Mouse (Mus musculus) kidney, embryonic 16.5 days (tissue): ENCODE measurements around the gene Aff3. TPM values are rescaled to one million over a fixed set of nuclear protein-coding genes. Genes with fewer than 3 reads are reported as not detected.

Experiments
- ATAC-seq: fragments of 200-750 bp; cut with Nextera tagmentation; 2 replicates; pipeline ENCODE4 v1.8.0; 2017; ENCODE audit warnings: moderate TSS enrichment; ENCODE audit not compliant: low FRiP score, low TSS enrichment
- H3K27ac ChIP-seq: fragments of 300-500 bp; sonication (generic); 2 replicates; pipeline ENCODE4 v1.5.1; 2014; ENCODE audit warnings: low read length
- H3K27me3 ChIP-seq: fragments of 300-500 bp; sonication (generic); 2 replicates; pipeline ENCODE4 v1.6.1; 2014; ENCODE audit warnings: low read length, control low read depth, mixed read lengths; ENCODE audit not compliant: insufficient read depth
- H3K36me3 ChIP-seq: fragments of 300-500 bp; sonication (generic); 2 replicates; pipeline ENCODE4 v1.6.1; 2014; ENCODE audit warnings: low read length, control low read depth, mixed read lengths; ENCODE audit not compliant: insufficient read depth
- H3K4me1 ChIP-seq: fragments of 300-500 bp; sonication (generic); 2 replicates; pipeline ENCODE4 v1.6.1; 2014; ENCODE audit warnings: low read length, control low read depth, mixed read lengths; ENCODE audit not compliant: insufficient read depth
- H3K4me2 ChIP-seq: fragments of 300-500 bp; sonication (generic); replicated peaks from 2 replicates; pipeline ENCODE4 v1.6.1; 2014; ENCODE audit warnings: low read depth, low read length
- H3K4me3 ChIP-seq: fragments of 300-500 bp; sonication (generic); 2 replicates; pipeline ENCODE4 v1.5.1; 2014; ENCODE audit warnings: mild to moderate bottlenecking, low read length
- H3K9ac ChIP-seq: fragments of 300-500 bp; sonication (generic); replicated peaks from 2 replicates; pipeline ENCODE4 v1.6.1; 2014; ENCODE audit warnings: low read length
- H3K9me3 ChIP-seq: fragments of 300-500 bp; sonication (generic); 2 replicates; pipeline ENCODE4 v1.6.1; 2016; ENCODE audit warnings: low read length, control low read depth
- WGBS: fragments of 180-500 bp; shearing (Covaris S2); extraction: QIAGEN DNeasy Blood & Tissue Kit; methylation state at CpG from one replicate; pipeline ENCODE4 v1.1.7; 2014; 5-methylcytosine and 5-hydroxymethylcytosine counted together
- polyA plus RNA-seq: library from polyadenylated mRNA; unstranded; fragments of >200 nt; fragmentation: Nextera tagmentation; extraction: Ambion mirVana; gene quantifications from 2 replicates; pipeline ENCODE4 v1.2.1, GENCODE M21; 2015

Aff3 gene
- polyA plus RNA-seq, 1 experiment from 2014 or later: 4.0 TPM

DNA sequence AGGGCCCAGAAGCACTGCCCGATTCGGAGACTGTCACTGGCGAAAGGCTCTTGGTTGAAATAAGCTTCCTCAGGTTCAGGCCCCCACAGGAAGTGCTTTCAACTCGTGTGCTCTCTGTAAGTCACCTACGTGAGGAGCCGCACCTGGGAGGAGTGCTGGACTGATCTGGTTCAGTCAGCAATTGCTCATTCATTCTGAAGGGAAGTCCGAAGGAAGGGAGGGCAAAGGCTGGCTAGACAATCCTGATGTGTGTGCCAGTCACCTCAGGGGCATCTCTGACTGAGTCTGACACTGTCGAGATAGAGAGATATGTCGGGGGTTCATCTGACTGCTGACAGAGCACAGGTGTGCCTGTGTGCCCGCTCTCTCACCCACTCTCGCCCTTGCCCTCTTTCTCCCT is 413.3 kb downstream of the Aff3 start:
- Histone ChIP-seq H3K4me1 (peaks cover 13% of the 10 kb centered on the region), H3K36me3 (no peaks in the 10 kb centered on the region), H3K27me3 (no peaks in the 10 kb centered on the region), H3K9me3 (no peaks in the 10 kb centered on the region), H3K27ac (no peak overlapping the region), H3K9ac (no peak overlapping the region), H3K4me3 (no peak overlapping the region), H3K4me2 (no peak overlapping the region)
- no peak for ATAC-seq
- WGBS: 87% methylated on average over 11 of the region's 11 CpGs

DNA sequence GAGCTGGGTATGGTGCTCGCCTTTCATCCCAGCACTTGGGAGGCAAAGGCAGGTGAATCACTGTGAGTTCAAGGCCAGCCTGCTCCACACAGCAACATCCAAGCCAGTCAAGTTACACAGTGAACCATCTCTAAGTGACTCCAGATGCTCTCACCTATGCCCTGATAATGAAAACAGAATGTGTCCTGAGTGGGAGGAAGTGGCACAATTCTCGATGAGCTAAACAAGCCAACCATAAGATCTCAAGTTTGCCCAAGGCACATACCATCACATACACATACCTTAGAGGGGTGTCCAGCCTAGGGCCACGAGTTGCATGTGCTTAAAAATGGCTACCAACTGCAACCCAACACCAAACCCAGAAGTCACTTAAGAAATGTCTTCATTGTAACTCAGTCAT is 414.5 kb downstream of the Aff3 start:
- no peaks in the 10 kb centered on the region for H3K9me3 ChIP-seq
- ATAC-seq: no peak
- H3K9ac ChIP-seq: no peak overlapping the region
- no peak overlapping the region for H3K4me3 ChIP-seq
- H3K4me1 ChIP-seq: peaks cover 13% of the 10 kb centered on the region
- WGBS: 77% methylated on average over 3 of the region's 3 CpGs
- H3K27me3 ChIP-seq: no peaks in the 10 kb centered on the region
- no peaks in the 10 kb centered on the region for H3K36me3 ChIP-seq
- no peak overlapping the region for H3K27ac ChIP-seq
- H3K4me2 ChIP-seq: no peak overlapping the region

DNA sequence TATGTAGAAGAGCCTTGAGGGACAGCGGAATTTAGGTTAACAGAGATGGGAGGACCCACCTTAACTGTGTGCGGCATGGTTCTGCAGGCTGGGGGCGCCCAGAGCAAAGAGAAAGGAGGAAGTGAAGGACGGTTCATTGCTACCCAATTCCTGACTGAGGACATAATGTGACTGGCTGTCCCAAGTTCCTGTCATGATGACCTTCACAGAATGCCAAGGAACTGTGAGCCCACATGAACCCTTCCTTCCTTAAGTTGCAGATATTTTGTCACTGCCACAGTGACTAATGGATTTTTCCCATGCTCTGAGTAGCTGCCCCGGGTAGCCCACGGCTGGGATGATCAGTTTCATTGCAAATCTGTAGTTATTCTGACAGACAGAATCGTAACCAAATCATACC is 415.2 kb downstream of the Aff3 start:
- WGBS: 76% methylated on average over 7 of the region's 7 CpGs
- Histone ChIP-seq H3K27me3 (no peaks in the 10 kb centered on the region), H3K4me2 (no peak overlapping the region), H3K27ac (no peak overlapping the region), H3K4me3 (no peak overlapping the region), H3K9ac (no peak overlapping the region), H3K36me3 (no peaks in the 10 kb centered on the region), H3K9me3 (no peaks in the 10 kb centered on the region), H3K4me1 (peaks cover 13% of the 10 kb centered on the region)
- ATAC-seq: no peak

DNA sequence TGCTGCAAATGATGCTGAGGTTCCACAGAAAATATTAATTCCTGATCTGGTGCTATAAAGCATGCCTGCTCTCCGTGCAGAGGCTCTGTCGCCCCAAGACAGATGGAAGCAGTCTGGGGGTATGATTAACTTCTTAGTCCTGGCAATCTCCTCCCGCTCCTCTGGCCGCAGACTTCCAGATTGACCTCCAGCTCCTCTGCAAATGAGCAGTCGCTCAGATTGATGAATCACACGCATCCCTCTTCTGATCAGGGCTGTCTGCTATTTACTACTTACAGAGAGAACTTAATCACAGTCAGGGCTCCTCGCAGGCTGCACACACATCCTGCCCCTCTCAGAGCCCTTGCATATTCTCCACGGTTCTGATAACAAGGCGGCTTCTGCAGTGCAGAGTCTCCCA is 416.7 kb downstream of the Aff3 start:
- Histone ChIP-seq H3K4me2 (no peak overlapping the region), H3K36me3 (no peaks in the 10 kb centered on the region), H3K27me3 (no peaks in the 10 kb centered on the region), H3K4me3 (no peak overlapping the region), H3K9me3 (no peaks in the 10 kb centered on the region), H3K27ac (no peak overlapping the region), H3K9ac (no peak overlapping the region), H3K4me1 (peaks cover 13% of the 10 kb centered on the region)
- WGBS: 14% methylated on average over 9 of the region's 9 CpGs
- peak; percentile 67; the same call in 1 of the 2 replicates for ATAC-seq

DNA sequence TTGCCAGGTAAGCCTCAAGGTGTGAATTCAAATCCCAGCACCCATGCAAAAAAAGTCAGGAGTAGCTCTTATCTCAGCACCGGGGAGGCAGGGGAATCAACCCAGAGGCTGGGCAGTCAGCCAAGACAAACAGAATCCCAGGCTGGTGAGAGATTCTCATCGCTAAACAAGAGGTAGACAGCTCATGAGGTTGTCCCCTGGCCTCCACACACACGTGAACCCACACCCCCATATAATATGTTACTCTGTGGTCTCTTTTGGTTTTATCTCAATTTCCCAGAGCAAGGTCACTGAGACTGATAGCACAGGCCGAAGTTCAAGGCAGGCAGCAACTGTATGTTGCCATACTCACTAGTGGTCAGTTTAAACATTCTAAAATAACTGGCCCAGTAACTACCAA is 422.2 kb downstream of the Aff3 start:
- Histone ChIP-seq H3K4me2 (no peak overlapping the region), H3K9me3 (no peaks in the 10 kb centered on the region), H3K27me3 (no peaks in the 10 kb centered on the region), H3K4me3 (no peak overlapping the region), H3K4me1 (peaks cover 23% of the 10 kb centered on the region), H3K36me3 (no peaks in the 10 kb centered on the region), H3K9ac (no peak overlapping the region), H3K27ac (0 out of 2 replicates have a peak overlapping the region, but pooled peaks have one; percentile 55)
- WGBS: 23% methylated on average over 4 of the region's 4 CpGs
- no peak for ATAC-seq

DNA sequence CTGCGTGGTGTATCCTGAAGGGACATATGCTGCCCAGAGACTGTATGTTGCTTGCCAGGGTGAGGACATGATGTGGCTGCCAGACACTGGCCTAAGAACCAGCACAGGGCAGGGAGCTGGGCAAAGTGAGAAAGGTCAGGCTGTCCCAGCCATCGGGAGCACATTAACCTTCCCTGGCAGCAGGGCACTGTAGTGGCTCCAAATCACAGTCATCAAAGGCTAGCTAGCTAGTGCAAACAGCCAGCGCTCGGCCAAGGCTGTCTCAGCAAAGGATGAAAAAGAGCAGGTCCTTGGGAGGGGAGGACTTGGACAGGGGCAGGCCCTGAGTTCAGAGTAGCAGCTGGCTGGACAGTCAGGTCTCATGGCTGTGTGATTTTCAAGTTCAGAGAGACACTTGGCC is 423.0 kb downstream of the Aff3 start:
- no peaks in the 10 kb centered on the region for H3K9me3 ChIP-seq
- H3K4me1 ChIP-seq: peaks cover 26% of the 10 kb centered on the region
- no peak overlapping the region for H3K4me3 ChIP-seq
- H3K27me3 ChIP-seq: no peaks in the 10 kb centered on the region
- no peak overlapping the region for H3K9ac ChIP-seq
- H3K27ac ChIP-seq: peak overlapping the region; percentile 55
- ATAC-seq: peak; percentile 46
- H3K36me3 ChIP-seq: no peaks in the 10 kb centered on the region
- WGBS: 42% methylated on average over 4 of the region's 4 CpGs
- no peak overlapping the region for H3K4me2 ChIP-seq

DNA sequence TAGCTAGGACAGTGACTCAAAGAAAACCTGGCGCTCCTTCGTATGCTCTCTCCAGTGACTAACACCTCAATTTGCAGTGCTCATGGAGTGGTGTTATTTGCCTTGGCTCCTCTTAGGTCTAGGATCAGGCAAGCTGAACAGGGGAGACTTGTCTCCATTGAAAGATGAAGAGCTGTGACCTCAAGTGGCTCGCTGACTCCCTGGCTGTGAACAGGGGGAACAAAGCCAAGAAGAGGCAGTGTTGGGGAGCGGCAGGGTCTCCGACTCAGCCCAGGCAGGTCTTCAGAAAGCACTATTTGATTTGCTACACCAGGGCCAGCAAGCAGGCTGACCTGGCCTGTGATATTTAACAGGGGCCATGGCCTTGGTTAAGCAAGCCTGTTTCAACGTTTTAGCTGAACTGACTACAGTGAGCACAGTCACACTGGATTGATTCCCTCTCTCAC is 423.5 kb downstream of the Aff3 start:
- Histone ChIP-seq H3K4me1 (peaks cover 26% of the 10 kb centered on the region), H3K4me3 (no peak overlapping the region), H3K4me2 (no peak overlapping the region), H3K9ac (no peak overlapping the region), H3K27ac (peak overlapping the region; percentile 55), H3K9me3 (no peaks in the 10 kb centered on the region), H3K27me3 (no peaks in the 10 kb centered on the region), H3K36me3 (no peaks in the 10 kb centered on the region)
- 53% methylated on average over 6 of the region's 6 CpGs for WGBS
- peak; percentile 52 for ATAC-seq

DNA sequence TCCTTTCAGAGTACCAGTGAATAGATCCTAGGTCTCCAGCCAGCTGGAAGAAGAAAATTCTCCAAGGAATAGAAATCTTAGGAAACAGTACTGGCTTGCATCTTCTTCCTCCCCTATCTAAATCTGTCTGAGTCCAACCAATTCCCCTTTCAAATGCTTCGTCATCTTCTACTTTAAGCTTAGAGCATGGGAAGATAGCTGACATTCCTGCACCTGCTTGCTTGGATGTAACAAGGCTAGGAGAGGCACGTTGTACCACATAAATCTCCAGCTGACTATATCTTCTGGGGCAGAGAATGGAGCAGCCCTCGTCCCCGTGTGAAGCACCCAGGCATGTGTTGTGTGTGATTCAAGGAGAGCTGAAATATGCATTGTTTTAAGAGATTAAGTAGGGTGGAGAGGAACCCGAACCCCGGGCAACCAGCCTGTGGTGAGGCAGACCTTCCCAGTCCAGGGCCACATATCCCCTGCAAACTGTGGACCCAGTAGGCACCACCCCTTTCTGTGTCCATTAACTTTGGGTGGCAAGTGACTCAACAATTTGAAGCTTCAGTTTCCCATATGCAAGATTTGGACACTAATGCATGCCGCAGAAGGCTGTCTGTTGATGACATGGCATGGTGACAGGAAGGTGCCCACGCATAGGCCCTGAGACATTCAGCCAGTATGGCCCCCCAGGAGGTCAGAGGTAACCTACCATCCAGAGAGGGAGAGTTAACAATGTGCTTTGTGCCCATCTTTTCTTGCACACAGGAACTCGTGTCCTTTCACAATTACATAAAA is 424.1 kb downstream of the Aff3 start:
- H3K36me3 ChIP-seq: no peaks in the 10 kb centered on the region
- no peak overlapping the region for H3K4me3 ChIP-seq
- H3K4me1 ChIP-seq: peaks cover 26% of the 10 kb centered on the region
- no peak overlapping the region for H3K4me2 ChIP-seq
- ATAC-seq: no peak
- WGBS: 82% methylated on average over 9 of the region's 9 CpGs
- H3K27me3 ChIP-seq: no peaks in the 10 kb centered on the region
- H3K9ac ChIP-seq: no peak overlapping the region
- H3K27ac ChIP-seq: no peak overlapping the region; the same call in 1 of the 2 replicates
- no peaks in the 10 kb centered on the region for H3K9me3 ChIP-seq

DNA sequence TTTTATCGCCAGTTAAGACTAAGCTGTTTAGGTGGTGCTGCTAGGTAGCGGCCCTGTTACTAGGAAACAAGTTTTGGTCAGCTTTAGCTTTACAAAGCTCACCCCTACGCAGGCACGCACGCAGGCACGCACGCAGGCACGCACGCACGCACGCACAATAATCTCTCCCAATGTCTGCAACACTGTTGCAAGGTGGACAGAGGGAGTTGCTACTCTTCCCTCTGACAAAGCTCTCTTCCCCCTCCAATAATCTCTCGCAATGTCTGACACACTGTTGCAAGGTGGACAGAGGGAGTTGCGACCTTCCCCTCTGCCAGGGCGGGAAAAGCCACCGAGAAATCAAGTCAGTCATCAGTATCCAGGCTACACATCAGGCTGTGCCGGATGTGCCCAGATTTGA is 425.2 kb downstream of the Aff3 start:
- ATAC-seq: no peak
- Histone ChIP-seq H3K9ac (no peak overlapping the region), H3K4me2 (no peak overlapping the region), H3K4me1 (peaks cover 26% of the 10 kb centered on the region), H3K27ac (no peak overlapping the region), H3K9me3 (no peaks in the 10 kb centered on the region), H3K36me3 (no peaks in the 10 kb centered on the region), H3K4me3 (no peak overlapping the region), H3K27me3 (no peaks in the 10 kb centered on the region)
- WGBS: 82% methylated on average over 16 of the region's 16 CpGs

DNA sequence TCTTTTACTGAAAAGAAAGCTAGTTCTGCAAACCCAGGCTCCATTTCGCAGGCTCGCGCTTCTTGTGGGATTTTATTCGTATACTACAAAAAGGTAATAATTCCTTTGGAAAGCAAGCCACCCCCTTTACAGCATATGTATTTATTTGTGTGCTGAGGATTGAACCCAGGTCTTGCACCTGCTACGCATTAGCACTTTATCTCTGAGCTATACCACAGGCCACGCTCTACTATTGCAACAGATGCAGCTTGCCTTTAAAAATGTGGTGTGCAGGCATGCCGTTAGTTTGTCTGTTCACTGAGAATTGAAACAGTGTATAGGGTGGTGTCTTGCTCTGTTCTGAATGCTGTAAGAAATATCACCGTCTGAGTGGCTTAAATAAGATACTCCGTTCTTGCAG is 426.9 kb downstream of the Aff3 start:
- H3K4me1 ChIP-seq: peaks cover 33% of the 10 kb centered on the region
- no peak for ATAC-seq
- H3K27me3 ChIP-seq: no peaks in the 10 kb centered on the region
- WGBS: 91% methylated on average over 9 of the region's 9 CpGs
- H3K4me2 ChIP-seq: no peak overlapping the region
- H3K9me3 ChIP-seq: no peaks in the 10 kb centered on the region
- H3K27ac ChIP-seq: no peak overlapping the region
- H3K9ac ChIP-seq: no peak overlapping the region
- no peak overlapping the region for H3K4me3 ChIP-seq
- H3K36me3 ChIP-seq: no peaks in the 10 kb centered on the region
